Mouse (Mus musculus): ENCODE measurements around the gene Ly6g5b. TPM values are rescaled to one million over a fixed set of nuclear protein-coding genes. Genes with fewer than 3 reads are reported as not detected.

Ly6g5b gene
- polyA plus RNA-seq, 1 experiment = not detected

DNA sequence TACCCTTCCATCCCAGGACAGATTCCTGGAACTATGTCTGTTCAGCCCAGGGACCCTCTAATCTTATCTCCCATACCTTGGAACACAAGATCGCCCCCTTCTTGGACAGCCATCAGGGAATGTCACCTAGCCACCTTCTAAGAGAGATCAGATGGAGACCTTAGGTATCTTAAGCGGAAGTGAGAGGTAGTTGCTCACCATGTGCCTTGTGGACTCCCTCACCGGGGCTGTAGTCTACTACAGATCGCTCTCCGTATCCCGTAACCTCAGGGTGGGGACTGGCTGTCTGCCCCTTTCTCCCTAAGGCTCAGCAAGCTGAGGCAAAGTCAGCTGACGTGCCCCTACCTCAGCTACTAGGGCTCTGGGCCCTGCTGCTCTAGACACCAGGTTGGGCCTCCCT is 11.1 kb downstream of the Ly6g5b start:
- Histone ChIP-seq H3K4me3 (ENCODE audit: insufficient read depth, low read depth, low read length) (no peak overlapping the region), H3K4me1 (ENCODE audit: control insufficient read depth, insufficient read depth, low read length) (peaks cover 2% of the 10 kb centered on the region; the same call in 1 of the 2 replicates), H3K27ac (ENCODE audit: insufficient read depth, low read depth, low read length) (no peak overlapping the region)
- WGBS = 88% methylated on average over 7 of the region's 7 CpGs
- no peak for TF ChIP-seq CTCF (IDR thresholded peaks at IDR 0.05; ENCODE audit: insufficient read depth, low read depth, low read length)
- no peak for TF ChIP-seq POLR2A (IDR thresholded peaks at IDR 0.05; ENCODE audit: insufficient read depth, low read depth, low read length)

DNA sequence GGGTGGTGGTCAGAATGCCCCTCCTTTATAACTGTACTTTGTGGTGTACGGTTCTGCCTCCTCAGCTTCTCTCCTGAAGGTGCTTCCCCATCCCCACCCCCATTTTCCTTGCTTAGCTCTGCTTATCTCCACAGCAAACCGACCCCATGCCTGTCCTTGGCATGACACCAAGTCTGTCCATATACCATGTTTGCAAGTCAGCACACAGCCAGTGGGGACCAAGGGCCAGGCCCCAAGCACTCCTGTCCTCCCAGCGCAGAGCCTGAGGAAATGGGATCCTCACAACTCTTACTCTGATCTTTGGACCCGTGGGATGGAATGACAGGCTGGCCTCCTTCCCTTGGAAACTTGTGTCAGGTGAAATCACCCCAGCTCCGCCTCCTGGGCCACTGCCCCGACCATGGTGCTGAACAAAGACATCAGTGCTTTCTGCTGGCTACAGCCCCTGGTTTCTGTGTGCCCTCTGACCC is 12.0 kb downstream of the Ly6g5b start:
- Histone ChIP-seq H3K27ac (ENCODE audit: insufficient read depth, low read depth, low read length) (no peak overlapping the region), H3K4me1 (ENCODE audit: control insufficient read depth, insufficient read depth, low read length) (peaks cover 2% of the 10 kb centered on the region; the same call in 1 of the 2 replicates), H3K4me3 (ENCODE audit: insufficient read depth, low read depth, low read length) (no peak overlapping the region)
- TF ChIP-seq CTCF (IDR thresholded peaks at IDR 0.05; ENCODE audit: insufficient read depth, low read depth, low read length) = no peak
- no peak for TF ChIP-seq POLR2A (IDR thresholded peaks at IDR 0.05; ENCODE audit: insufficient read depth, low read depth, low read length)
- WGBS = 76% methylated on average over 6 of the region's 6 CpGs

DNA sequence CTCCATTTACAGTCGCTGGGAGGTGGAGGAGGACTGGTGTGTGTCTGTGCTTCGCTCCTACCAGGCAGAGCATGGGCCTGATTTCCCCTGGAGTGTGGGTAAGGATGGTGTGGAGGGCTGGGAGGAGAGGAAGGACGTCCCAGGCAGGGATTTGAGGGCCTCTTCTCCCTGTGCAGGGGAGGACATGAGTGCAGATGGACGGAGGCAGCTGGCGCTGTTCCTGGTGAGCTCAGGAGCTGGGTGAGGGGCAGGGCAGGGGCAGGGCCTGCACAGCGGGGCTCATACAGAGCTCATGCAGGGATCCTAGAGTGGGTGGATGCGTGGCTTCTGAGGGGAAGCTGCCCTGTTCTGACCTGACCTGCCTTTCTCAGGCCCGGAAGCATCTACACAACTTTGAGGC is 12.9 kb downstream of the Ly6g5b start:
- 69% methylated on average over 8 of the region's 8 CpGs for WGBS
- H3K4me3 ChIP-seq (ENCODE audit: insufficient read depth, low read depth, low read length) = no peak overlapping the region
- TF ChIP-seq CTCF (IDR thresholded peaks at IDR 0.05; ENCODE audit: insufficient read depth, low read depth, low read length) (no peak), POLR2A (IDR thresholded peaks at IDR 0.05; ENCODE audit: insufficient read depth, low read depth, low read length) (no peak)
- H3K4me1 ChIP-seq (ENCODE audit: control insufficient read depth, insufficient read depth, low read length) = peaks cover 4% of the 10 kb centered on the region
- H3K27ac ChIP-seq (ENCODE audit: insufficient read depth, low read depth, low read length) = no peak overlapping the region

DNA sequence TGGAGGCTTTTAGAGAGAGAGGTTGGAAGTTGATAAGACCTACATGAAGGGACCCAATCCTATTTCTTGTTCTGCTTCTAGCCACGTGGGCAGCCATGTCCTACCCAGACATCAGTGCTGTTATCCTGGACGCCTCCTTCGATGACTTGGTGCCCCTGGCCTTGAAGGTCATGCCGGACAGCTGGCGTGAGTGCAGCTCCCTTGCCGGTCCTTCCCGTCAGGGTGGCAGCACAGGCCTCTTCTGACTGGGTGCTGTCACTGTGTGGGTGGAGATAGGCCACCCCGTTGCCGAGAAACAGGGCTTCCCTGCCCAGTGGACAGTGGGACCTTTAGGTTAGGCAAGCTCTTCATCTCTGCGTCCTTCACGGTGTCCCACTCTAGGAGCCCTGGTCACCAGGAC is 14.1 kb downstream of the Ly6g5b start:
- 87% methylated on average over 11 of the region's 11 CpGs for WGBS
- Histone ChIP-seq H3K27ac (ENCODE audit: insufficient read depth, low read depth, low read length) (no peak overlapping the region), H3K4me1 (ENCODE audit: control insufficient read depth, insufficient read depth, low read length) (peaks cover 16% of the 10 kb centered on the region), H3K4me3 (ENCODE audit: insufficient read depth, low read depth, low read length) (no peak overlapping the region)
- TF ChIP-seq CTCF (IDR thresholded peaks at IDR 0.05; ENCODE audit: insufficient read depth, low read depth, low read length) = no peak
- TF ChIP-seq POLR2A (IDR thresholded peaks at IDR 0.05; ENCODE audit: insufficient read depth, low read depth, low read length) = no peak

DNA sequence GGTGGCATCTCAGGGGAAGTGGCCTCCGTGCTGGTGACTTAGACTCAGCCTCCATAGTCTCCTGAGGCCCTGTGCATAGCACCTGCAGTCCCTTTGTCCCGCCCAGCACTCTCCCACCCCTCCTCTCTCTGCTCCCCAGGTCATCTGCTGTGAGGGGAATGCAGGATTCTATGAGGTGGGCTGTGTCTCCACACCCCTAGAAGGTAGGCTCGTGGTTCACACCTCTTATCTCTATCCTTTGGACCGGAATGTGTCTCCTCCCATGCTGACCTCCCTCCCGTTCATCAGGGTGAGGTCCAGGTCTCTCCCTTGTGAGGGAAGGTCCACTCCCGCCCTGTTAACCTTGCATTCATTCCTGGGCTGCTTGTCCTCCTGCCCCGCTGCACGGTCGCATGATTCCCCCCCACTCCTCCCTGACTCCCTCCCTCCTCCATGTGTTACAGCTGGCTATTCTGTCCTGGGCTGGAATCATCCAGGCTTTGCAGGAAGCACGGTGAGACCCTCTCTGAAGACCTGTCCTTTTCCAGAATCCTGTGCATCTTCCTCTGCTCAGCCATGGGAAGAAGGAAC is 14.9 kb downstream of the Ly6g5b start:
- TF ChIP-seq POLR2A (IDR thresholded peaks at IDR 0.05; ENCODE audit: insufficient read depth, low read depth, low read length) (no peak), CTCF (IDR thresholded peaks at IDR 0.05; ENCODE audit: insufficient read depth, low read depth, low read length) (no peak)
- Histone ChIP-seq H3K4me3 (ENCODE audit: insufficient read depth, low read depth, low read length) (no peak overlapping the region), H3K27ac (ENCODE audit: insufficient read depth, low read depth, low read length) (no peak overlapping the region), H3K4me1 (ENCODE audit: control insufficient read depth, insufficient read depth, low read length) (peaks cover 16% of the 10 kb centered on the region; the same call in 1 of the 2 replicates)
- 80% methylated on average over 10 of the region's 10 CpGs for WGBS

DNA sequence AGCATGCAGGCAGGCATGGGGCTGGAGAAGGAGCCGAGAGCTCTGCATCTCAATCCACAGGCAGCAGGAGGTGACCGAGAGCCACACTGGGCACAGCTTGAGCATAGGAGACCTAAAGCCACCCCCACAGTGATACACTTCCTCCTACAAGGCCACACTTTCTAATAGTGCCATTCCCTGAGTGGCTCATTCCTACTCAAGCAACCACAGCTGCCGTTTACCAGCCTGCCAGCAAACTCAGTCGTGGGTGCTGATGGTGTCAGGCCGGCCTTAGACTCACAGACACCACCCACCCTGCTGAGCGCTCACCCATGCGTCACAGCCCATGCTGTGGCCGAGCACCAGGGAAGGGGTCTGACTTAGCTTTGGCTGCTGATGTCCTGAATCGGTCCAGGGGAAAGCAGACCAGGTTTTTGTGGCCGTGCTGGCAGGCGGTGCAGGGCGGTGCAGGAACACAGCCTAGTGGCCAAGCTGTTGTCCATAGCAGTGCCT is 18.0 kb downstream of the Ly6g5b start:
- WGBS = 60% methylated on average over 12 of the region's 12 CpGs
- Histone ChIP-seq H3K27ac (ENCODE audit: insufficient read depth, low read depth, low read length) (no peak overlapping the region), H3K4me3 (ENCODE audit: insufficient read depth, low read depth, low read length) (no peak overlapping the region), H3K4me1 (ENCODE audit: control insufficient read depth, insufficient read depth, low read length) (peaks cover 19% of the 10 kb centered on the region; the same call in 1 of the 2 replicates)
- TF ChIP-seq POLR2A (IDR thresholded peaks at IDR 0.05; ENCODE audit: insufficient read depth, low read depth, low read length) (no peak), CTCF (IDR thresholded peaks at IDR 0.05; ENCODE audit: insufficient read depth, low read depth, low read length) (no peak)

DNA sequence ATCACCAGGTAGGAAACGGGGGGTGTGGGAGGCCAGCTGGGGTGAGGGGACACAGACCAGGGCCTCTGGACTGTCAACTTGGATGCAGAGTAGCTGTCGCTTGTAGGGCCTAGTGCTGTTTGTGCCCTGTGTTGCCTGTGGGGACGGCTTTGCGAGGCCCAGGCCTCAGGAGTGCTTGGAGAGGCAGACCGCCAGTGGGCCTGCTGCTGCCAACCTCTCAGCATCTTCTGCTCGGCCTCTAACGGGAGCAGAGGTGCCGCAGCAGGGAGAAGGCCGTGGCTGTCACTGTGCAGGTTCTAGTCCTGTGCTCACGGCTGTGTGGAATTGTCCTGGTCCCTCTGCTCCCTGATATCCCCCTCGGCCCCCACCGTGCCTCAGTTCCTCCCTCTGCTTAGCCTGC is 18.6 kb downstream of the Ly6g5b start:
- Histone ChIP-seq H3K4me3 (ENCODE audit: insufficient read depth, low read depth, low read length) (no peak overlapping the region), H3K27ac (ENCODE audit: insufficient read depth, low read depth, low read length) (no peak overlapping the region), H3K4me1 (ENCODE audit: control insufficient read depth, insufficient read depth, low read length) (peaks cover 19% of the 10 kb centered on the region; the same call in 1 of the 2 replicates)
- TF ChIP-seq CTCF (IDR thresholded peaks at IDR 0.05; ENCODE audit: insufficient read depth, low read depth, low read length) (no peak), POLR2A (IDR thresholded peaks at IDR 0.05; ENCODE audit: insufficient read depth, low read depth, low read length) (no peak)
- 81% methylated on average over 12 of the region's 12 CpGs for WGBS

DNA sequence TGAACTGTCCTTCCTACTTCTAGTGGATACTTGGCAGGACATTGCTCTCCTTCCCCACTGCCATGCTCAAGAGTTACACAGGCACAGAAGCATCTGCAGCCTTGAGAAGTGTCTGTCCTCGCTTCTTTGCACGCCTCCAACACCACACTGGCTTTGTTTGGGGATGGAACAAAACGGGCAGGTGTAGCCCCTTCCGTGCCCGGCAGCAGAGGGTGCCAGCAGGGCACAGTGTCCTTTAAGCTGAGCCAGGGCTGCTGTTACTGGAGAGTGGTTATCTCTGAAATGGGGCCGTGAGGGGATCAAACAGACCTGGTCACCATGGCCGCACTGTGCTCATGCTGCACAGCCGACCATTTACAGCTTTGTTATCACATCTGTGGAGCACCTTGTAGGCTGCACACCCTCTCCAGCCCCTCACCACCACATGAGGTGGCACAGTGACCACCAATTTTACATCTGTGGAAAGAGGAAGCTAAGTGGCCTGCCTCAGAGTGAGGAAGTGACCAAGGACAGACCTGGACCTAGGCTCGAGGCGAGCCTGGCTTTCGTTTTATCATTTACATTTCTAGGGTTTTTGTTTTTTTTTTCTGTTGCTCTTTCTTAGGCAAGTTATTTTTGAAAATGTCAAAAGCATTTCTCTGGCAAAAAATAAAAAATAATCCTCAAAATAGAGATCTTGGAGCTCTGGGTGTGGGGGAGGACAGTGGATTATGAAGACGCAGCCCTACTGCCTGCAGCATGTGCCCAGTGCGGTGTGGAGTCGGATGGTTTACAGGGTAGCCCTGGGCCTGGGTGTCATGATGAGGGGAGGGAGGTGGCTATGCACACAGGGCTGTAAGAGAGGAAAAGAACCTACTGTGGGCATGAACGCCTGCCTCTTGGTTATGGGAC is 20.5 kb downstream of the Ly6g5b start:
- H3K4me3 ChIP-seq (ENCODE audit: insufficient read depth, low read depth, low read length) = no peak overlapping the region
- WGBS = 83% methylated on average over 15 of the region's 15 CpGs
- no peak overlapping the region for H3K27ac ChIP-seq (ENCODE audit: insufficient read depth, low read depth, low read length)
- peaks cover 31% of the 10 kb centered on the region for H3K4me1 ChIP-seq (ENCODE audit: control insufficient read depth, insufficient read depth, low read length)
- TF ChIP-seq CTCF (IDR thresholded peaks at IDR 0.05; ENCODE audit: insufficient read depth, low read depth, low read length) (no peak), POLR2A (IDR thresholded peaks at IDR 0.05; ENCODE audit: insufficient read depth, low read depth, low read length) (no peak)

Measured in olfactory bulb, adult 2 months (tissue).